Mouse (Mus musculus) small intestine, adult 2 months (tissue): ENCODE measurements around the gene Hyal3. TPM values are rescaled to one million over a fixed set of nuclear protein-coding genes. Genes with fewer than 3 reads are reported as not detected.

ENCODE experiments used
- H3K27ac ChIP-seq: fragments of 200-500 bp; 2 replicates; pipeline ENCODE4 v1.5.1; 2012; ENCODE audit warnings: low read depth, low read length, control low read depth, inconsistent platforms; ENCODE audit not compliant: insufficient read depth
- H3K27me3 ChIP-seq: fragments of 200-500 bp; 2 replicates; pipeline ENCODE4 v1.6.1; 2012; ENCODE audit warnings: mild to moderate bottlenecking, moderate library complexity, low read length, inconsistent platforms; ENCODE audit not compliant: control insufficient read depth, insufficient read depth
- H3K36me3 ChIP-seq: fragments of 200-500 bp; 2 replicates; pipeline ENCODE4 v1.6.1; 2012; ENCODE audit warnings: mild to moderate bottlenecking, low read length, control low read depth, inconsistent platforms; ENCODE audit not compliant: control insufficient read depth, insufficient read depth
- H3K4me1 ChIP-seq: fragments of 200-500 bp; 2 replicates; pipeline ENCODE4 v1.6.1; 2012; ENCODE audit warnings: low read length, inconsistent platforms, mixed read lengths; ENCODE audit not compliant: control insufficient read depth, insufficient read depth, insufficient read length
- H3K4me3 ChIP-seq: fragments of 200-500 bp; 2 replicates; pipeline ENCODE4 v1.5.1; 2012; ENCODE audit warnings: low read depth, mild to moderate bottlenecking, control low read depth, inconsistent platforms, low read length, moderate library complexity
- CTCF ChIP-seq: fragments of 200-500 bp; IDR thresholded peaks from 2 replicates; pipeline ENCODE4 v1.5.1; 2012; ENCODE audit warnings: low read depth, mild to moderate bottlenecking, control low read depth, inconsistent platforms, low read length, moderate library complexity, mixed read lengths; ENCODE audit not compliant: insufficient replicate concordance, insufficient read length; ENCODE audit errors: extremely low read depth
- POLR2A ChIP-seq: fragments of 200-500 bp; IDR thresholded peaks from 2 replicates; pipeline ENCODE4 v1.6.1; 2012; ENCODE audit warnings: low read depth, mild to moderate bottlenecking, control low read depth, inconsistent platforms, low read length, moderate library complexity
- WGBS: fragments of 180-500 bp; shearing (Covaris S2); methylation state at CpG from one replicate; pipeline ENCODE4 v1.1.7; 2018; 5-methylcytosine and 5-hydroxymethylcytosine counted together
- polyA plus RNA-seq: library from polyadenylated mRNA; depleted of rRNA; stranded (reverse); fragments of >200 nt; gene quantifications from 2 replicates; pipeline ENCODE4 v1.2.3, GENCODE M21; 2012

Hyal3 gene
- polyA plus RNA-seq, 1 experiment = 0.89 TPM

DNA sequence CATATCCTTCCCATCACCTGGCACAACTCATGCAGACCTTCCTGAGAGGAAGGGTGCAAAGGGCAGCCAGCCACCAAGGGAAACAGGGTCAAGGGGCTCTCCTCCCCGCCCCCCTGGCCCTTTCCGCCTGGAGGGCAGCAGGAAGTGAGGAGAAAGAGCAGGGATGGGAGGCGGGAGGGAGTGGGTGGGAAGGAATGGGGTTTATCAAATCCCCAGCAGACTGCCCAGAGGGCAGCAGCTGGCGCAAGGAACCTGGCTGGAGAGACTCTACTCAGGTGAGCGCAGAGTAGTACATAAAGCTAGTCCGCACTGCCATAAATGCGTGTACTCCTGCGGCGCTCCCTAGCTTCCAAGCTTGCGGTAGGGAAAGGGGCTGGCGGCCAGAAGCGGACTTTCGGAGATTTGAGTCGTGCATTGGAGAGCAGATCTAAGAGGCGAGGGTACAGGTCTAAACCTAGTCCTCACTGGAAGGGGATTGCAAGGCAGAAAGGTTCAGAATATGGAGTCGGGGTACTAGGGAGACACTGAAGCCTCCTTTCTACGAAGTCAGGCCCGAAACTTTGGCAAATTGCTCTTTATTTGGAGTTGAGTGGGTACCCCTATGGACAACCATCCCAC lies 12.8 kb upstream of the Hyal3 start, which contains the start of gene Hyal2:
Gene Hyal2 (plus strand): TSS at position 244 of the 618 bp plus-strand sequence.
- WGBS = 13% methylated on average over 18 of the region's 18 CpGs
- no peaks in the 10 kb centered on the region for H3K27me3 ChIP-seq
- H3K4me3 ChIP-seq = peak within 1 kb of the TSS; percentile 89
- peaks cover 15% of the 10 kb centered on the region for H3K36me3 ChIP-seq
- TF ChIP-seq POLR2A (peak; percentile 31; the same call in 1 of the 2 replicates), CTCF (no peak)
- peaks cover 39% of the 10 kb centered on the region for H3K4me1 ChIP-seq
- H3K27ac ChIP-seq = peak within 1 kb of the TSS; percentile 99

DNA sequence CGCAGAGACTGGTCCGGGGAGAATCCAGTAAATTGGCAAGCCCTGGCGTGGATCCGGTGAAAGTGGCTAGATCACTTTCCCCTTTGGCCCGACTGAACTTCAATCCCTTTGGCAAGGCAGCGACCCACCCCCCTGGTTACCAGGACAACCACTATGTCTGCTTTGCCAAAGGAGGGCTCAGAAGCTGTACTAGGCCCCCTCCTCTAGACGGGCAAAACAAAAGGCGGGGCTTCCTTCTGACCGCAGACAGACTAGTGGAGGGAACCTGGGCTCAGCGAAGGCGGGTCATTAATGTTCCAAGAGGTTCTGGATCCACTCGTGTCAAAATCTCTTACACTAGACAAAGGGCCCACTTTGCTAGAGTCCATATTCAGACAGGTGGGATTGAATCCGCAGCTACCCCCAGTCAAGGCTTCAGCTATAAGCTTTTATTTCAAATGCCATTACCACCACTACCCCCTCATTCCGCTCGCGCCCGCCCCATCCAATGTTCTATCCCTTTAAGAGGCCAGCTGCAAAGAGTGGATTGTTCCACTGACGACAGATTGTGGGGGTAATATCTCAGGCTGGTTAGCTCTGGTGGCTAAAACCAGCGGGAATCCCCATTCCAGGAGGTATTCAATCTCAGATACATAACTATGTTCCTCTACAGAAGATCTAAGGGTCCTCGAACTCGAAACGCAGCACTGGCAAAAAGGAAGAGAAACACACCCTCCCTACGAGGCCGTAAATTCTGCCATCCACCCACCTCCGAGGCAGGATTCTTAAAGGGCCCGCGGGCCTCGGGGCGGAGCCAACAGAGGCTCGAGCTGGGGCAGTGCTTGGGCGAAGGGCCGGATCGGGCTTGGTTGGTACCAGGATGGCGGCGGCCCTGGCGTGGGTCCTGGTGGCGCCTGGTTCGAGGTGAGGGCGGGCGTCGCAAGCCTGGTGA lies 12.0 kb upstream of the Hyal3 start:
- Histone ChIP-seq H3K27me3 (no peaks in the 10 kb centered on the region), H3K4me3 (peak overlapping the region; percentile 89), H3K27ac (peak overlapping the region; percentile 99), H3K4me1 (peaks cover 39% of the 10 kb centered on the region), H3K36me3 (peaks cover 20% of the 10 kb centered on the region)
- under 1% methylated on average over 41 of the region's 41 CpGs for WGBS
- TF ChIP-seq CTCF (no peak), POLR2A (no peak; the same call in 1 of the 2 replicates)

DNA sequence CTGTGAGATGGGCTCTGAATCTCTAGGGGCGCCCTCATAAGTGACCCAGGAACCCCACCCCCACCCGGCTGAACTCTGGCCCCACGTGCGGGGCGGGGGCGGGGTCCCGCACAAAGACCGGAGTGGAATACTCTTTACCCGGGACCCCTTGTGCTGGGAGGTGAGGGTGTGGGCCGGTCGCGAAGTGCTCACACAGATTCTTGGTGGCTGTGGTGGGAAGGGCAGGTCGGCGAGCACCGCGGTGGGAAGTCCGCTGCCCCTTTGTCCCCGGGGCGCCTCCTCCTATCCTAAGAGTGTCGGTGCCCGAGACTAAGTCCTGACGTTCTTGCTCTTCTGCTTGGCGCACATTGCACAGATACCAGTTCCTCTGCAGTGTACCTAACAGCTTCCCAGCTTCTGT lies 11.3 kb upstream of the Hyal3 start:
- no peaks in the 10 kb centered on the region for H3K27me3 ChIP-seq
- H3K36me3 ChIP-seq = peaks cover 20% of the 10 kb centered on the region
- H3K4me3 ChIP-seq = peak overlapping the region; percentile 89
- WGBS = under 1% methylated on average over 23 of the region's 23 CpGs
- H3K27ac ChIP-seq = peak overlapping the region; percentile 99
- H3K4me1 ChIP-seq = peaks cover 33% of the 10 kb centered on the region
- TF ChIP-seq POLR2A (no peak), CTCF (no peak)

DNA sequence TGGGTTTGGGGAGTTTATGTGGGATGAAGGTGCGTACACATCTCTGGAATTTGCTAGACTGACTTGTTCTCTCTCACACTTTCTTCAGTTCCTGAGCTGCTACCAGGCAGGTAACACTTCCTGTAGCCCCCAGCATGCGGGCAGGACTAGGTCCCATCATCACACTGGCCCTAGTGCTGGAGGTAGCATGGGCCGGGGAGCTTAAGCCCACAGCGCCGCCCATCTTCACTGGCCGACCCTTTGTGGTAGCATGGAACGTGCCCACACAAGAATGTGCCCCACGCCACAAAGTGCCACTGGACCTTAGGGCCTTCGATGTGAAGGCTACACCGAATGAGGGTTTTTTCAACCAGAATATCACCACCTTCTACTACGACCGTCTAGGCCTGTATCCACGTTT lies 10.6 kb upstream of the Hyal3 start:
- TF ChIP-seq POLR2A (no peak), CTCF (no peak)
- Histone ChIP-seq H3K4me1 (peaks cover 34% of the 10 kb centered on the region), H3K27me3 (no peaks in the 10 kb centered on the region), H3K27ac (peak overlapping the region; percentile 99), H3K4me3 (peak overlapping the region; percentile 89), H3K36me3 (peaks cover 16% of the 10 kb centered on the region)
- 36% methylated on average over 13 of the region's 13 CpGs for WGBS

DNA sequence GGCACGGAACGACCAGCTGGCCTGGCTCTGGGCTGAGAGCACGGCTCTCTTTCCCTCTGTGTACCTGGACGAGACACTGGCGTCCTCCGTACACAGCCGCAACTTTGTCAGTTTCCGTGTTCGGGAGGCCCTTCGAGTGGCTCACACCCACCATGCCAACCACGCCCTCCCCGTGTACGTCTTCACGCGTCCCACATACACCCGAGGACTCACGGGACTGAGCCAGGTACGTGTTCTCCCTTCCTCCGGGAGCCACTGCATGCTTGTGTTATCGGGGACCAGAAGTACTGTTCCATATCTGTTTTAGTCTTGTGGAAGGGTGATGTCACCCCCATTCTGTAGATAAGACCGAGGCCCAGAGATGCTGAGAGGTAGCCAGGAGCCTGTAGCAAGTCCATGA lies 9.8 kb upstream of the Hyal3 start:
- peaks cover 31% of the 10 kb centered on the region for H3K4me1 ChIP-seq
- TF ChIP-seq POLR2A (peak; percentile 69; the same call in 1 of the 2 replicates), CTCF (no peak)
- H3K27me3 ChIP-seq = no peaks in the 10 kb centered on the region
- peaks cover 13% of the 10 kb centered on the region for H3K36me3 ChIP-seq
- peak overlapping the region; percentile 89 for H3K4me3 ChIP-seq
- peak overlapping the region; percentile 99 for H3K27ac ChIP-seq
- 31% methylated on average over 21 of the region's 21 CpGs for WGBS

DNA sequence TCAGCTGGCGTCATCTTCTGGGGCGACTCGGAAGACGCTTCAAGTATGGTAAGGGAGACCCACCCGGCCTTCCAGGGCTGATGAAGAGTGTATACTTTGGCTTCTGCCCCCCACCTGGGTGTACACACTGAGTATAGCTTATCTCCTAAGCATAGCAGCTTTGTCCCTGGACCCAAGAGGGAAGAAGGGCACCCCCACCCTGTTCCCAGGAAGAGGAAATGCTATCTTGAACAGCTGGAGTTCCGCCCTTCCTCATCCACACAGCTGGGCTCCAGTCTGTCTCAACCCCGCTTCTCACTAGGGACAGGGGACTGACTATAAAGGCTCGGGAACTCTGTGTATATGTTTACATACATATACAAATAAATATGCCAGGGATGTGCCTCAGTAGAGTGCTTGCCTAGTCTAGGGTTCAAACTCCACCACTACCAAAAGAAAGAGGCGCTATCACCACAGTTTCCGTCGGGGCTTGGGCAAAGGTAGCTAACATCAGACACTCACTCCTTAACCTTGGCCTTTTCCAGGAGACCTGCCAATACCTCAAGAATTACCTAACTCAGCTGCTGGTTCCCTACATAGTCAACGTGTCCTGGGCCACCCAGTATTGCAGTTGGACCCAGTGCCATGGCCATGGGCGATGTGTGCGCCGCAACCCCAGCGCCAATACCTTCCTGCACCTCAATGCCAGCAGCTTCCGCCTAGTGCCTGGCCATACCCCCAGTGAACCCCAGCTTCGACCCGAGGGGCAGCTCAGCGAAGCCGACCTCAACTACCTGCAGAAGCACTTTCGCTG lies 8.9 kb upstream of the Hyal3 start:
- no peak for TF ChIP-seq CTCF
- TF ChIP-seq POLR2A = 0 out of 2 replicates have a peak, but pooled peaks have one; percentile 6
- WGBS = 55% methylated on average over 22 of the region's 22 CpGs
- Histone ChIP-seq H3K4me3 (peak overlapping the region; percentile 89), H3K4me1 (peaks cover 37% of the 10 kb centered on the region), H3K27ac (peak overlapping the region; percentile 99), H3K36me3 (peaks cover 13% of the 10 kb centered on the region), H3K27me3 (no peaks in the 10 kb centered on the region)
